Mouse (Mus musculus): ENCODE measurements at regions not wholly inside any gene's neighbourhood (a gene's known extent, or its start where the extent isn't known, plus 50 kb on each side); places are given as distances from the start of the nearest gene placed in this dataset.

GRCm38 (mm10) chr1:183644001-183644400, 226.0 kb downstream of the Hhipl2 start:
- TF ChIP-seq POLR2A (IDR thresholded peaks at IDR 0.05; ENCODE audit: insufficient read length, low read depth) (no peak), MYOG (IDR thresholded peaks at IDR 0.05; ENCODE audit: control insufficient read depth in 1 of 3, insufficient read depth in 1 of 3, insufficient read length in 2 of 3, low read depth in 2 of 3) (no peak), TCF12 (IDR thresholded peaks at IDR 0.05; ENCODE audit: insufficient read depth, poor library complexity, severe bottlenecking) (no peak), CEBPB (IDR thresholded peaks at IDR 0.05; ENCODE audit: insufficient read depth, poor library complexity, severe bottlenecking) (no peak), E2F4 (IDR thresholded peaks at IDR 0.05; ENCODE audit: insufficient read depth) (no peak), MAX (IDR thresholded peaks at IDR 0.05; ENCODE audit: low read depth) (no peak), SRF (IDR thresholded peaks at IDR 0.05; ENCODE audit: control insufficient read depth, insufficient read length, low read depth) (no peak)
